Mouse (Mus musculus) cerebellum, postnatal 25 days (tissue): Measurements from ENCODE around the gene Gm21409.
"Not testable (repeated sequence)": the region's sequence is repeated elsewhere in the genome, so short reads cannot be mapped to it uniquely, and the experiment has no call there.

Experiments used
- DNase-seq, 2 experiments: peaks; one replicate each; pipeline ENCODE4 v3.0.0; 2021; ENCODE audit warnings: mixed read lengths in 2 of 2

Gene Gm21409

GRCm38 (mm10) chrY:84746385-84746784 lies at the start of gene Gm21409:
Gene Gm21409 (plus strand): TSS chrY:84746685.
- not testable (repeated sequence) for DNase-seq
